Mouse (Mus musculus) forebrain, embryonic 13.5 days (tissue): Measurements from ENCODE around the gene Fam117a. TPM values are rescaled to one million over a fixed set of nuclear protein-coding genes. Genes with fewer than 3 reads are reported as not detected.
"Not testable (repeated sequence)": the region's sequence is repeated elsewhere in the genome, so short reads cannot be mapped to it uniquely, and the experiment has no call there.

Experiments used
- ATAC-seq: fragments of 200-750 bp; cut with Nextera tagmentation; 2 replicates; pipeline ENCODE4 v1.8.0; 2017
- H3K27ac ChIP-seq: fragments of 300-500 bp; sonication (generic); 2 replicates; pipeline ENCODE4 v1.5.1; 2015; ENCODE audit warnings: inconsistent platforms, mild to moderate bottlenecking, moderate library complexity
- H3K27me3 ChIP-seq: fragments of 300-500 bp; sonication (generic); 2 replicates; pipeline ENCODE4 v1.6.1; 2015; ENCODE audit warnings: mild to moderate bottlenecking, inconsistent platforms
- H3K36me3 ChIP-seq: fragments of 300-500 bp; sonication (generic); 2 replicates; pipeline ENCODE4 v1.6.1; 2015; ENCODE audit warnings: mild to moderate bottlenecking, inconsistent platforms; ENCODE audit not compliant: poor library complexity, severe bottlenecking
- H3K4me1 ChIP-seq: fragments of 300-500 bp; sonication (generic); 2 replicates; pipeline ENCODE4 v1.6.1; 2015; ENCODE audit warnings: inconsistent platforms
- H3K4me2 ChIP-seq: fragments of 300-500 bp; sonication (generic); 2 replicates; pipeline ENCODE4 v1.6.1; 2015; ENCODE audit warnings: inconsistent platforms, mild to moderate bottlenecking, moderate library complexity
- H3K4me3 ChIP-seq: fragments of 300-500 bp; sonication (generic); 2 replicates; pipeline ENCODE4 v1.5.1; 2015; ENCODE audit warnings: mild to moderate bottlenecking, inconsistent platforms
- H3K9ac ChIP-seq: fragments of 300-500 bp; sonication (generic); 2 replicates; pipeline ENCODE4 v1.6.1; 2015; ENCODE audit warnings: mild to moderate bottlenecking, inconsistent platforms
- H3K9me3 ChIP-seq: fragments of 300-500 bp; sonication (generic); replicated peaks from 2 replicates; pipeline ENCODE4 v1.6.1; 2016; ENCODE audit warnings: inconsistent platforms
- WGBS: fragments of 180-500 bp; shearing (Covaris S2); methylation state at CpG from one replicate; pipeline ENCODE4 v1.1.7; 2015; 5-methylcytosine and 5-hydroxymethylcytosine counted together
- polyA plus RNA-seq: library from polyadenylated mRNA; unstranded; fragments of >200 nt; fragmentation: Nextera tagmentation; extraction: Ambion mirVana; gene quantifications from 2 replicates; pipeline ENCODE4 v1.2.1, GENCODE M21; 2015

The Fam117a gene
- polyA plus RNA-seq, 1 experiment from 2014 or later = 3.0 TPM

GRCm38 (mm10) chr11:95399520-95400020, 62.8 kb downstream of the Fam117a start:
- Histone ChIP-seq H3K9ac (no peak overlapping the region), H3K4me3 (no peak overlapping the region), H3K36me3 (no peaks in the 10 kb centered on the region), H3K9me3 (no peaks in the 10 kb centered on the region), H3K27me3 (0 out of 2 replicates have a peak, but pooled peaks cover 11% of the 10 kb centered on the region), H3K27ac (0 out of 2 replicates have a peak overlapping the region, but pooled peaks have one; percentile 25), H3K4me1 (peaks cover 20% of the 10 kb centered on the region; the same call in 1 of the 2 replicates), H3K4me2 (no peak overlapping the region)
- no peak for ATAC-seq
- 67% methylated on average over 13 of the region's 13 CpGs for WGBS

- 88% methylated on average over 5 of the region's 5 CpGs for WGBS
- Histone ChIP-seq H3K4me3 (no peak overlapping the region), H3K27me3 (0 out of 2 replicates have a peak, but pooled peaks cover 11% of the 10 kb centered on the region), H3K4me2 (no peak overlapping the region), H3K36me3 (no peaks in the 10 kb centered on the region), H3K4me1 (peaks cover 20% of the 10 kb centered on the region; the same call in 1 of the 2 replicates), H3K9me3 (no peaks in the 10 kb centered on the region), H3K9ac (no peak overlapping the region), H3K27ac (no peak overlapping the region)
- ATAC-seq = no peak
Measured at GRCm38 (mm10) chr11:95401568-95401967, 64.8 kb downstream of the Fam117a start.

- no peak overlapping the region for H3K27ac ChIP-seq
Measured at GRCm38 (mm10) chr11:95402196-95402595, 65.4 kb downstream of the Fam117a start.

GRCm38 (mm10) chr11:95402658-95403101, 65.9 kb downstream of the Fam117a start:
- no peak for ATAC-seq
- H3K27me3 ChIP-seq = 0 out of 2 replicates have a peak, but pooled peaks cover 11% of the 10 kb centered on the region
- WGBS = 22% methylated on average over 8 of the region's 8 CpGs
- no peaks in the 10 kb centered on the region for H3K36me3 ChIP-seq
- no peak overlapping the region for H3K9ac ChIP-seq
- peaks cover 20% of the 10 kb centered on the region; the same call in 1 of the 2 replicates for H3K4me1 ChIP-seq
- no peaks in the 10 kb centered on the region for H3K9me3 ChIP-seq
- no peak overlapping the region for H3K4me2 ChIP-seq
- H3K4me3 ChIP-seq = no peak overlapping the region
- H3K27ac ChIP-seq = no peak overlapping the region

More at GRCm38 (mm10) chr11:95402196-95402595, 65.4 kb downstream of the Fam117a start:
- H3K9me3 ChIP-seq = no peaks in the 10 kb centered on the region
- H3K9ac ChIP-seq = no peak overlapping the region
- no peak overlapping the region for H3K4me3 ChIP-seq
- H3K4me2 ChIP-seq = no peak overlapping the region
- no peak for ATAC-seq
- 25% methylated on average over 5 of the region's 5 CpGs for WGBS
- peaks cover 20% of the 10 kb centered on the region; the same call in 1 of the 2 replicates for H3K4me1 ChIP-seq
- 0 out of 2 replicates have a peak, but pooled peaks cover 11% of the 10 kb centered on the region for H3K27me3 ChIP-seq
- H3K36me3 ChIP-seq = no peaks in the 10 kb centered on the region

GRCm38 (mm10) chr11:95403382-95404340, 66.8 kb downstream of the Fam117a start:
- ATAC-seq = no peak
- peaks cover 16% of the 10 kb centered on the region; the same call in 1 of the 2 replicates for H3K4me1 ChIP-seq
- no peak overlapping the region for H3K4me3 ChIP-seq
- H3K9me3 ChIP-seq = no peaks in the 10 kb centered on the region
- WGBS = 71% methylated on average over 16 of the region's 16 CpGs
- H3K27ac ChIP-seq = no peak overlapping the region
- 0 out of 2 replicates have a peak, but pooled peaks cover 10% of the 10 kb centered on the region for H3K27me3 ChIP-seq
- H3K36me3 ChIP-seq = no peaks in the 10 kb centered on the region
- no peak overlapping the region for H3K4me2 ChIP-seq
- H3K9ac ChIP-seq = no peak overlapping the region

GRCm38 (mm10) chr11:95405771-95406170, 69.0 kb downstream of the Fam117a start:
- 0 out of 2 replicates have a peak, but pooled peaks cover 3% of the 10 kb centered on the region for H3K4me1 ChIP-seq
- no peak overlapping the region for H3K27ac ChIP-seq
- WGBS = 85% methylated on average over 4 of the region's 4 CpGs
- H3K9ac ChIP-seq = no peak overlapping the region
- H3K9me3 ChIP-seq = no peaks in the 10 kb centered on the region
- no peak overlapping the region for H3K4me3 ChIP-seq
- no peaks in the 10 kb centered on the region for H3K27me3 ChIP-seq
- H3K36me3 ChIP-seq = no peaks in the 10 kb centered on the region
- no peak for ATAC-seq
- no peak overlapping the region for H3K4me2 ChIP-seq

- ATAC-seq, H3K27me3 ChIP-seq, H3K9me3 ChIP-seq, H3K27ac ChIP-seq, H3K4me2 ChIP-seq, H3K36me3 ChIP-seq, H3K4me1 ChIP-seq, H3K9ac ChIP-seq, H3K4me3 ChIP-seq: not testable (repeated sequence)
- WGBS = 94% methylated on average over 5 of the region's 5 CpGs
Measured at GRCm38 (mm10) chr11:95406398-95406797, 69.6 kb downstream of the Fam117a start.

- no peak overlapping the region for H3K4me3 ChIP-seq
- H3K4me1 ChIP-seq = peaks cover 7% of the 10 kb centered on the region
- no peaks in the 10 kb centered on the region for H3K36me3 ChIP-seq
- WGBS = 88% methylated on average over 10 of the region's 10 CpGs
- no peaks in the 10 kb centered on the region for H3K9me3 ChIP-seq
- no peak overlapping the region for H3K4me2 ChIP-seq
- no peak for ATAC-seq
- no peak overlapping the region for H3K9ac ChIP-seq
- H3K27me3 ChIP-seq = 0 out of 2 replicates have a peak, but pooled peaks cover 2% of the 10 kb centered on the region
- no peak overlapping the region for H3K27ac ChIP-seq
Measured at GRCm38 (mm10) chr11:95409450-95410112, 72.8 kb downstream of the Fam117a start.

GRCm38 (mm10) chr11:95411453-95412013, 74.7 kb downstream of the Fam117a start:
- Histone ChIP-seq H3K4me2 (no peak overlapping the region), H3K36me3 (no peaks in the 10 kb centered on the region), H3K27ac (no peak overlapping the region), H3K9ac (no peak overlapping the region), H3K9me3 (no peaks in the 10 kb centered on the region), H3K4me1 (peaks cover 23% of the 10 kb centered on the region), H3K27me3 (0 out of 2 replicates have a peak, but pooled peaks cover 2% of the 10 kb centered on the region), H3K4me3 (no peak overlapping the region)
- ATAC-seq = no peak
- WGBS = 51% methylated on average over 6 of the region's 6 CpGs

- 0 out of 2 replicates have a peak, but pooled peaks cover 2% of the 10 kb centered on the region for H3K27me3 ChIP-seq
- no peak overlapping the region for H3K9ac ChIP-seq
- peaks cover 33% of the 10 kb centered on the region for H3K4me1 ChIP-seq
- H3K36me3 ChIP-seq = no peaks in the 10 kb centered on the region
- H3K4me2 ChIP-seq = no peak overlapping the region
- no peaks in the 10 kb centered on the region for H3K9me3 ChIP-seq
- H3K4me3 ChIP-seq = no peak overlapping the region
- no peak overlapping the region for H3K27ac ChIP-seq
- no peak for ATAC-seq
- WGBS = 85% methylated on average over 3 of the region's 3 CpGs
Measured at GRCm38 (mm10) chr11:95412615-95413014, 75.8 kb downstream of the Fam117a start.
